Comparison of ENCODE assay signal across 17 mouse cellular contexts in genomic region chr5:142786215-142786614, GRCm38 (mm10).
"Had no signal": no experiment of that assay in that cellular context is flagged by ENCODE, and none has a peak within 500 bp of the region (broad histone marks: within the 10 kb centered on the region; RNA-seq: fewer than 3 reads in every experiment).

No protein-coding gene starts in this region.

- H3K9ac ChIP-seq: liver, embryonic 13.5 days; liver, embryonic 15.5 days; lung, embryonic 15.5 days; midbrain, embryonic 13.5 days; neural tube, embryonic 13.5 days; stomach, embryonic 15.5 days had no signal

- H3K4me3 ChIP-seq: liver, embryonic 13.5 days; liver, embryonic 15.5 days; lung, embryonic 15.5 days; megakaryocyte, embryonic 14.5 days; midbrain, embryonic 13.5 days; neural tube, embryonic 13.5 days; stomach, embryonic 15.5 days had no signal

- DNase-seq: liver, embryonic 13.5 days; lung, adult 2 months; lung, postnatal 14 days; lung, postnatal 36 days; right cerebral cortex, postnatal 14 days; thymus, adult 2 months; thymus, postnatal 25 days; thymus, postnatal 4 days had no signal

- H3K9me3 ChIP-seq: liver, embryonic 15.5 days; lung, embryonic 15.5 days; midbrain, embryonic 13.5 days; neural tube, embryonic 13.5 days; stomach, embryonic 15.5 days had no signal

- H3K27ac ChIP-seq: liver, embryonic 13.5 days; liver, embryonic 15.5 days; lung, embryonic 15.5 days; midbrain, embryonic 13.5 days; neural tube, embryonic 13.5 days; stomach, embryonic 15.5 days; stomach, postnatal 0 days had no signal

- H3K4me2 ChIP-seq: liver, embryonic 13.5 days; liver, embryonic 15.5 days; lung, embryonic 15.5 days; midbrain, embryonic 11.5 days; midbrain, embryonic 13.5 days; neural tube, embryonic 13.5 days; stomach, embryonic 15.5 days had no signal

- ATAC-seq: lung, postnatal 0 days; midbrain, embryonic 13.5 days had no signal

- H3K27me3 ChIP-seq: liver, embryonic 13.5 days; liver, embryonic 15.5 days; lung, embryonic 15.5 days; megakaryocyte, embryonic 14.5 days; midbrain, embryonic 13.5 days; neural tube, embryonic 13.5 days; stomach, embryonic 15.5 days had no signal
